Mouse (Mus musculus) MEL (cell line): ENCODE data around the gene Rbms2. TPM values are rescaled to one million over a fixed set of nuclear protein-coding genes. Genes with fewer than 3 reads are reported as not detected.

Experiments used
- DNase-seq: peaks from one replicate; pipeline ENCODE4 v3.0.0; 2011; ENCODE audit warnings: low read depth, low spot score
- H3K27ac ChIP-seq: 2 replicates; pipeline ENCODE4 v1.5.1; 2012; ENCODE audit warnings: low read depth, mild to moderate bottlenecking, control low read depth, low read length, moderate library complexity; ENCODE audit not compliant: control insufficient read depth
- H3K27me3 ChIP-seq, 2 experiments: fragments of 150-350 bp in 1 of 2; sonication (generic) in 1 of 2; 2 replicates each; pipeline ENCODE4 v1.6.1; 2012; ENCODE audit warnings: low read length in 2 of 2, mild to moderate bottlenecking in 2 of 2, improper control_type of control experiment in 1 of 2, moderate library complexity in 1 of 2; ENCODE audit not compliant: insufficient read depth in 2 of 2, control insufficient read depth in 1 of 2
- H3K36me3 ChIP-seq, 2 experiments: 2 replicates each; pipeline ENCODE4 v1.6.1; 2012 to 2014; ENCODE audit warnings: low read length in 2 of 2, improper control_type of control experiment in 1 of 2, inconsistent platforms in 1 of 2, mild to moderate bottlenecking in 1 of 2; ENCODE audit not compliant: insufficient read depth in 2 of 2, control insufficient read depth in 1 of 2
- H3K4me1 ChIP-seq, 2 experiments: fragments of 150-350 bp in 1 of 2; sonication (generic) in 1 of 2; 2 replicates each; pipeline ENCODE4 v1.6.1; 2012; ENCODE audit warnings: low read length in 2 of 2, improper control_type of control experiment in 1 of 2, mild to moderate bottlenecking in 1 of 2; ENCODE audit not compliant: insufficient read depth in 2 of 2, control insufficient read depth in 1 of 2
- H3K4me3 ChIP-seq, 2 experiments: fragments of 150-350 bp in 1 of 2; sonication (generic) in 1 of 2; 2 replicates each; pipeline ENCODE4 v1.5.1; 2012; ENCODE audit warnings: low read depth in 2 of 2, low read length in 2 of 2, mild to moderate bottlenecking in 2 of 2, moderate library complexity in 2 of 2, control low read depth in 1 of 2, improper control_type of control experiment in 1 of 2; ENCODE audit not compliant: control insufficient read depth in 1 of 2, insufficient read depth in 1 of 2
- H3K79me2 ChIP-seq: 2 replicates; pipeline ENCODE4 v1.6.1; 2012; ENCODE audit warnings: mild to moderate bottlenecking, low read length, moderate library complexity; ENCODE audit not compliant: control insufficient read depth, poor library complexity, insufficient read depth
- H3K9ac ChIP-seq: 2 replicates; pipeline ENCODE4 v1.6.1; 2012; ENCODE audit warnings: low read depth, mild to moderate bottlenecking, control low read depth, low read length, moderate library complexity; ENCODE audit not compliant: control insufficient read depth, poor library complexity, severe bottlenecking
- H3K9me3 ChIP-seq: fragments of 150-350 bp; sonication (generic); replicated peaks from 2 replicates; pipeline ENCODE4 v1.6.1; 2012; ENCODE audit warnings: mild to moderate bottlenecking, low read length, improper control_type of control experiment, moderate library complexity; ENCODE audit not compliant: insufficient read depth
- BHLHE40 ChIP-seq: IDR thresholded peaks from 2 replicates; pipeline ENCODE4 v1.6.1; 2012; ENCODE audit warnings: low read depth, mild to moderate bottlenecking, inconsistent platforms, low read length, improper control_type of control experiment, borderline replicate concordance
- CTCF ChIP-seq, 3 experiments: IDR thresholded peaks in 2 of 3; conservative IDR thresholded peaks in 1 of 3; 2 replicates each; pipeline ENCODE4 v1.5.1; 2011 to 2012; ENCODE audit warnings: low read length in 3 of 3, low read depth in 2 of 3, mild to moderate bottlenecking in 2 of 3, improper control_type of control experiment in 1 of 3, inconsistent platforms in 1 of 3, mixed read lengths in 1 of 3, moderate library complexity in 1 of 3; ENCODE audit not compliant: control insufficient read depth in 1 of 3, insufficient read depth in 1 of 3, poor library complexity in 1 of 3, severe bottlenecking in 1 of 3
- JUND ChIP-seq: IDR thresholded peaks from 2 replicates; pipeline ENCODE4 v1.6.1; 2011; ENCODE audit warnings: low read depth, mild to moderate bottlenecking, improper control_type of control experiment, low read length
- MXI1 ChIP-seq: IDR thresholded peaks from 2 replicates; pipeline ENCODE4 v1.6.1; 2011; ENCODE audit warnings: mild to moderate bottlenecking, low read depth, low read length, improper control_type of control experiment
- MYC ChIP-seq: IDR thresholded peaks from 2 replicates; pipeline ENCODE4 v1.6.1; 2011; ENCODE audit warnings: low read depth, mild to moderate bottlenecking, low read length, improper control_type of control experiment, moderate library complexity
- NELFE ChIP-seq: IDR thresholded peaks from 2 replicates; pipeline ENCODE4 v1.6.1; 2011; ENCODE audit warnings: low read depth, low read length, improper control_type of control experiment
- POLR2A ChIP-seq, 2 experiments: IDR thresholded peaks; 2 replicates each; pipeline ENCODE4 v1.6.1; 2011 to 2012; ENCODE audit warnings: low read length in 2 of 2, mild to moderate bottlenecking in 2 of 2, control low read depth in 1 of 2, improper control_type of control experiment in 1 of 2, low read depth in 1 of 2, moderate library complexity in 1 of 2; ENCODE audit not compliant: control insufficient read depth in 1 of 2, insufficient read depth in 1 of 2, poor library complexity in 1 of 2
- POLR2AphosphoS5 ChIP-seq: IDR thresholded peaks from 2 replicates; pipeline ENCODE4 v1.6.1; 2012; ENCODE audit warnings: low read depth, borderline replicate concordance, mild to moderate bottlenecking, inconsistent platforms, low read length, moderate library complexity, mixed read lengths
- RAD21 ChIP-seq: IDR thresholded peaks from 2 replicates; pipeline ENCODE4 v1.6.1; 2011; ENCODE audit warnings: mild to moderate bottlenecking, low read depth, low read length, improper control_type of control experiment
- RCOR1 ChIP-seq: IDR thresholded peaks from 2 replicates; pipeline ENCODE4 v1.6.1; 2012; ENCODE audit warnings: low read depth, mild to moderate bottlenecking, inconsistent platforms, low read length, improper control_type of control experiment
- SIN3A ChIP-seq: IDR thresholded peaks from 2 replicates; pipeline ENCODE4 v1.6.1; 2012; ENCODE audit warnings: low read length, improper control_type of control experiment, inconsistent platforms
- TBP ChIP-seq: IDR thresholded peaks from 2 replicates; pipeline ENCODE4 v1.8.0; 2011; ENCODE audit warnings: low read depth, low read length, improper control_type of control experiment
- UBTF ChIP-seq: IDR thresholded peaks from 2 replicates; pipeline ENCODE4 v1.6.1; 2012; ENCODE audit warnings: low read depth, mild to moderate bottlenecking, inconsistent platforms, low read length, improper control_type of control experiment, moderate library complexity, borderline replicate concordance; ENCODE audit not compliant: insufficient read depth
- USF1 ChIP-seq: IDR thresholded peaks from 2 replicates; pipeline ENCODE4 v1.6.1; 2014; ENCODE audit warnings: low read depth, mild to moderate bottlenecking, inconsistent platforms, low read length, improper control_type of control experiment, moderate library complexity
- USF2 ChIP-seq, 2 experiments: IDR thresholded peaks; 2 replicates each; pipeline ENCODE4 v1.6.1; 2011 to 2012; ENCODE audit warnings: improper control_type of control experiment in 2 of 2, low read length in 2 of 2, borderline replicate concordance in 1 of 2, inconsistent platforms in 1 of 2, low read depth in 1 of 2, mild to moderate bottlenecking in 1 of 2; ENCODE audit not compliant: insufficient read depth in 1 of 2
- ZKSCAN1 ChIP-seq: IDR thresholded peaks from 2 replicates; pipeline ENCODE4 v1.6.1; 2012; ENCODE audit warnings: low read depth, mild to moderate bottlenecking, inconsistent platforms, low read length, improper control_type of control experiment, moderate library complexity
- ZMIZ1 ChIP-seq: IDR thresholded peaks from 2 replicates; pipeline ENCODE4 v1.6.1; 2012; ENCODE audit warnings: low read depth, mild to moderate bottlenecking, inconsistent platforms, low read length, improper control_type of control experiment, moderate library complexity
- ZNF384 ChIP-seq: IDR thresholded peaks from 2 replicates; pipeline ENCODE4 v1.6.1; 2012; ENCODE audit warnings: low read depth, mild to moderate bottlenecking, inconsistent platforms, low read length, improper control_type of control experiment
- polyA plus RNA-seq, 2 experiments: library from polyadenylated mRNA; stranded (reverse) in 1 of 2; unstranded in 1 of 2; fragments of >175 nt in 1 of 2; fragments of >200 nt in 1 of 2; gene quantifications; 2 replicates each; pipeline versions ENCODE4 v1.2.1 to v1.2.4; 2012; ENCODE audit warnings: low replicate concordance in 2 of 2, low read depth in 1 of 2; ENCODE audit not compliant: insufficient read length in 2 of 2, insufficient read depth in 1 of 2, missing spikeins in 1 of 2
- total RNA-seq: library from RNA; depleted of rRNA; stranded (reverse); fragments of 300-350 nt; gene quantifications from 2 replicates; pipeline ENCODE4 v1.2.3, GENCODE M21; 2012

Gene Rbms2
- total and polyA plus RNA-seq, 3 experiments = 5.1 to 23.5 TPM; not detected in 1

GRCm38 (mm10) chr10:128148789-128149365 is 31.2 kb downstream of the Rbms2 start:
- Histone ChIP-seq H3K9me3 (no peaks in the 10 kb centered on the region), H3K4me1 (peaks cover 4 to 7% of the 10 kb centered on the region in 2 experiments; a peak in 2 of 4 replicates), H3K36me3 (peaks cover 0 to 4% of the 10 kb centered on the region in 2 experiments; a peak in 2 of 4 replicates), H3K4me3 (peak overlapping the region; percentile 63), H3K9ac (peak overlapping the region; percentile 67), H3K27ac (peak overlapping the region; percentile 76), H3K79me2 (no peaks in the 10 kb centered on the region), H3K27me3 (no peaks in the 10 kb centered on the region)
- DNase-seq = no peak
- TF ChIP-seq MYC = no peak

GRCm38 (mm10) chr10:128144961-128145360 is 35.1 kb downstream of the Rbms2 start:
- Histone ChIP-seq H3K27me3 (no peaks in the 10 kb centered on the region), H3K36me3 (peaks cover 0 to 4% of the 10 kb centered on the region in 2 experiments; a peak in 2 of 4 replicates), H3K27ac (no peak overlapping the region), H3K4me1 (peaks cover 3 to 7% of the 10 kb centered on the region in 2 experiments; a peak in 2 of 4 replicates), H3K4me3 (no peak overlapping the region), H3K9ac (no peak overlapping the region), H3K9me3 (no peaks in the 10 kb centered on the region), H3K79me2 (no peaks in the 10 kb centered on the region)
- no peak for DNase-seq
- no peak for TF ChIP-seq ZKSCAN1
- no peak for TF ChIP-seq NELFE
- TF ChIP-seq BHLHE40 = no peak
- TF ChIP-seq USF1 = no peak
- no peak for TF ChIP-seq USF2 (IDR thresholded peaks at IDR 0.05; ENCODE audit: borderline replicate concordance in 1 of 2, insufficient read depth in 1 of 2, low read depth in 1 of 2, low read length in 2 of 2)
- no peak for TF ChIP-seq RCOR1
- no peak for TF ChIP-seq POLR2AphosphoS5
- TF ChIP-seq UBTF = no peak
- no peak for TF ChIP-seq JUND
- no peak for TF ChIP-seq ZNF384
- TF ChIP-seq MYC = no peak
- no peak for TF ChIP-seq RAD21
- no peak for TF ChIP-seq ZMIZ1
- no peak for TF ChIP-seq MXI1
- no peak for TF ChIP-seq TBP
- TF ChIP-seq POLR2A (IDR thresholded peaks at IDR 0.05; ENCODE audit: control insufficient read depth in 1 of 2, insufficient read depth in 1 of 2, low read depth in 1 of 2, low read length in 2 of 2, poor library complexity in 1 of 2) = no peak
- no peak for TF ChIP-seq SIN3A
- TF ChIP-seq CTCF (IDR thresholded peaks at IDR 0.05 in 2 of 3, conservative IDR thresholded peaks at IDR 0.05 in 1 of 3; ENCODE audit: control insufficient read depth in 1 of 3, insufficient read depth in 1 of 3, low read depth in 2 of 3, low read length in 3 of 3, poor library complexity in 1 of 3, severe bottlenecking in 1 of 3) = no peak
